Comparison of ENCODE assay signal across 9 mouse cellular contexts in genomic region chr11:117482300-117482676, GRCm38 (mm10). TPM values are rescaled to one million over a fixed set of nuclear protein-coding genes. Genes with fewer than 3 reads are reported as not detected.
DNase-seq lines count a peak whose midpoint lies in the region; ATAC-seq and TF ChIP-seq lines count a peak whose summit lies in the region.
"Had no signal": no experiment of that assay in that cellular context is flagged by ENCODE, and none has a peak within 500 bp of the region (broad histone marks: within the 10 kb centered on the region; RNA-seq: fewer than 3 reads in every experiment).

No protein-coding gene starts in this region.

- TF ChIP-seq CTCF in lung, postnatal 0 days (IDR thresholded peaks at IDR 0.05), result no peak

- peaks cover 6% of the 10 kb centered on the region for H3K4me1 ChIP-seq in lung, postnatal 0 days (ENCODE audit: insufficient read depth, low read depth, low read length)
- peaks cover 72% of the 10 kb centered on the region for H3K4me1 ChIP-seq in forebrain, embryonic 12.5 days
- peaks cover 34% of the 10 kb centered on the region for H3K4me1 ChIP-seq in limb, embryonic 14.5 days (ENCODE audit: control insufficient read depth, insufficient read depth, low read length)
- peaks cover 25% of the 10 kb centered on the region for H3K4me1 ChIP-seq in stomach, embryonic 16.5 days (ENCODE audit: control insufficient read depth, insufficient read depth, low read length)

- no peak for TF ChIP-seq EP300 in lung, postnatal 0 days (IDR thresholded peaks at IDR 0.05)

- 10% methylated on average over 11 of the region's 11 CpGs for WGBS in lung, postnatal 0 days
- WGBS in forebrain, embryonic 12.5 days, result 10% methylated on average over 11 of the region's 11 CpGs
- 9% methylated on average over 11 of the region's 11 CpGs for WGBS in limb, embryonic 14.5 days
- WGBS in stomach, embryonic 16.5 days, result 13% methylated on average over 11 of the region's 11 CpGs

- peak overlapping the region; percentile 50 for H3K4me2 ChIP-seq in lung, postnatal 0 days (replicated peaks; ENCODE audit: low read depth, low read length)
- peak overlapping the region; percentile 46 for H3K4me2 ChIP-seq in forebrain, embryonic 12.5 days
- peak overlapping the region; percentile 62 for H3K4me2 ChIP-seq in limb, embryonic 14.5 days (replicated peaks; ENCODE audit: low read depth, low read length, severe bottlenecking)
- H3K4me2 ChIP-seq in stomach, embryonic 16.5 days (ENCODE audit: low read depth, low read length), result peak overlapping the region; percentile 63

- H3K4me3 ChIP-seq in lung, postnatal 0 days (ENCODE audit: low read depth, low read length), result no peak overlapping the region
- peak overlapping the region; percentile 10; the same call in 1 of the 2 replicates for H3K4me3 ChIP-seq in forebrain, embryonic 12.5 days (replicated peaks)
- peak overlapping the region; percentile 24 for H3K4me3 ChIP-seq in limb, embryonic 14.5 days (replicated peaks; ENCODE audit: low read length)
- peak overlapping the region; percentile 31 for H3K4me3 ChIP-seq in stomach, embryonic 16.5 days (replicated peaks; ENCODE audit: low read length)

- ATAC-seq in lung, postnatal 0 days, result no peak
- no peak for ATAC-seq in forebrain, embryonic 12.5 days (ENCODE audit: low FRiP score)
- ATAC-seq in limb, embryonic 14.5 days (ENCODE audit: low FRiP score, low read depth), result no peak
- ATAC-seq in stomach, embryonic 16.5 days (ENCODE audit: insufficient read depth, low FRiP score), result no peak

- no peak for DNase-seq in lung, postnatal 0 days (ENCODE audit: low spot score)
- no peak for DNase-seq in lung, postnatal 36 days
- no peak for DNase-seq in limb, embryonic 14.5 days (ENCODE audit: low spot score)
- no peak for DNase-seq in adipocyte (ENCODE audit: low spot score)
- no peak for DNase-seq in layer of hippocampus, adult 18-20 months (ENCODE audit: low spot score in 2 of 2)
- DNase-seq in thymus, postnatal 25 days, result no peak

- H3K27me3 ChIP-seq in lung, postnatal 0 days (replicated peaks; ENCODE audit: insufficient read depth, low read length), result no peaks in the 10 kb centered on the region
- peaks cover 38% of the 10 kb centered on the region for H3K27me3 ChIP-seq in forebrain, embryonic 12.5 days
- H3K27me3 ChIP-seq in limb, embryonic 14.5 days (ENCODE audit: control insufficient read depth, insufficient read depth, low read length), result no peaks in the 10 kb centered on the region
- H3K27me3 ChIP-seq in stomach, embryonic 16.5 days (ENCODE audit: control insufficient read depth, insufficient read depth, low read length), result no peaks in the 10 kb centered on the region

- no peak overlapping the region for H3K27ac ChIP-seq in lung, postnatal 0 days (ENCODE audit: low read length)
- H3K27ac ChIP-seq in forebrain, embryonic 12.5 days, result peak overlapping the region; percentile 87
- no peak overlapping the region for H3K27ac ChIP-seq in limb, embryonic 14.5 days (replicated peaks; ENCODE audit: low read depth, low read length)
- H3K27ac ChIP-seq in stomach, embryonic 16.5 days (ENCODE audit: low read length), result peak overlapping the region; percentile 68

- H3K36me3 ChIP-seq in lung, postnatal 0 days (ENCODE audit: insufficient read depth, low read length), result no peaks in the 10 kb centered on the region
- no peaks in the 10 kb centered on the region for H3K36me3 ChIP-seq in forebrain, embryonic 12.5 days (replicated peaks)
- no peaks in the 10 kb centered on the region for H3K36me3 ChIP-seq in limb, embryonic 14.5 days (ENCODE audit: control insufficient read depth, insufficient read depth, low read length)
- H3K36me3 ChIP-seq in stomach, embryonic 16.5 days (ENCODE audit: control insufficient read depth, insufficient read depth, low read length), result no peaks in the 10 kb centered on the region

- no peaks in the 10 kb centered on the region for H3K9me3 ChIP-seq in lung, postnatal 0 days (ENCODE audit: low read length)
- no peaks in the 10 kb centered on the region for H3K9me3 ChIP-seq in forebrain, embryonic 12.5 days
- no peaks in the 10 kb centered on the region for H3K9me3 ChIP-seq in limb, embryonic 14.5 days (ENCODE audit: control insufficient read depth, low read length)
- H3K9me3 ChIP-seq in stomach, embryonic 16.5 days (replicated peaks; ENCODE audit: control insufficient read depth, low read length), result no peaks in the 10 kb centered on the region

- no peak overlapping the region for H3K9ac ChIP-seq in lung, postnatal 0 days (replicated peaks; ENCODE audit: low read depth)
- H3K9ac ChIP-seq in forebrain, embryonic 12.5 days, result no peak overlapping the region
- peak overlapping the region; percentile 36 for H3K9ac ChIP-seq in limb, embryonic 14.5 days (ENCODE audit: low read depth, low read length, severe bottlenecking)
- peak overlapping the region; percentile 52 for H3K9ac ChIP-seq in stomach, embryonic 16.5 days (ENCODE audit: low read length)

- no peak for TF ChIP-seq POLR2A in limb, embryonic 14.5 days (IDR thresholded peaks at IDR 0.05; ENCODE audit: borderline replicate concordance, extremely low read depth, insufficient read depth, insufficient read length)

RNA-seq across cellular contexts. Expression of gene Gm11733, which starts 1.9 kb away (rescaled TPM):
- polyA plus RNA-seq in lung, postnatal 0 days (2015; fragmentation: Nextera tagmentation; extraction: Ambion mirVana), result not detected in 2 replicates
- 0.20 TPM in 1 of 2 replicates, not detected in the other for polyA plus RNA-seq in forebrain, embryonic 12.5 days (2016; fragmentation: Nextera tagmentation; extraction: Ambion mirVana)
- polyA plus RNA-seq in limb, embryonic 14.5 days (2012; rRNA removed), result not detected in 2 replicates
- polyA plus RNA-seq in limb, embryonic 14.5 days (2014; fragmentation: Nextera tagmentation; extraction: Ambion mirVana), result 0.08 TPM in 1 of 2 replicates, not detected in the other
- polyA plus RNA-seq in stomach, embryonic 16.5 days (2015; fragmentation: Nextera tagmentation; extraction: Ambion mirVana), result not detected in 2 replicates
- under 1 TPM in 1 of 2 experiments, not detected in 1; 0.22 TPM for total RNA-seq in layer of hippocampus, adult 18-20 months (2021)
- total RNA-seq: left cerebral cortex, postnatal 25 days had no signal

Comparison
In these comparisons a context has a peak if more than half of its experiments do, and no peak if none do; other contexts are left out.
1. H3K27ac ChIP-seq: peak in forebrain, embryonic 12.5 days (single experiment) and stomach, embryonic 16.5 days (single experiment); none in lung, postnatal 0 days (single experiment) and limb, embryonic 14.5 days (single experiment).
2. H3K9ac ChIP-seq: peak in limb, embryonic 14.5 days (single experiment) and stomach, embryonic 16.5 days (single experiment); none in lung, postnatal 0 days (single experiment) and forebrain, embryonic 12.5 days (single experiment).
3. Peak in every context shown above with its lines, with median percentiles within 50 percentile points of each other: H3K4me2 ChIP-seq.